Mouse (Mus musculus): Measurements from ENCODE around the gene Herc1. TPM values are rescaled to one million over a fixed set of nuclear protein-coding genes. Genes with fewer than 3 reads are reported as not detected.
A peak's percentile ranks its signal among the peaks of the same experiment; 100 is the strongest.

Gene Herc1
- polyA plus RNA-seq, 1 experiment from 2014 or later, result 20.7 TPM

DNA sequence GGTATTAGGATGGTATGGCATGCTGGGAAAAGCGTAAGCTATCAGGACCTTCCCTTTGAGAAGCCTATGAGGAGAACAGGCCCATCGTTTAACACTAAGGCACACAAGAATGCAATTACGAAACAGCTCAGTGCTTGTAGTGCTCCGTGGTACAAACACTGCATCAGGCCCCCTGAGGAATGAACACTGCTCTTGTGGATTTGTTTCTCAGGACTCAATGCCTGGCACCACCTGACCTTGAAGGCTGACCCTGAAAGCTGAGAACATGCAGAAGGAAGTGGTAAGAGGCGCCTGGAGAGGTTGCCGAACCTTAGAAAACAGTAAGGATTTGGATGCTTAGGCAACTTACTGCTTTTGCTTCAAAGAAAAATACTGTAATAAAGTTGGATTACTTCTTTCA is 20.8 kb upstream of the Herc1 start:
- H3K27ac ChIP-seq, result no peak overlapping the region
- H3K4me2 ChIP-seq, result no peak overlapping the region
- no peaks in the 10 kb centered on the region for H3K4me1 ChIP-seq
- no peak overlapping the region for H3K4me3 ChIP-seq (replicated peaks)
- no peaks in the 10 kb centered on the region for H3K36me3 ChIP-seq
- 51% methylated on average over 6 of the region's 6 CpGs for WGBS
- H3K9ac ChIP-seq, result no peak overlapping the region
- ATAC-seq (ENCODE audit: insufficient read depth, low FRiP score, low read depth), result no peak
- H3K27me3 ChIP-seq (replicated peaks), result no peaks in the 10 kb centered on the region
- H3K9me3 ChIP-seq, result no peaks in the 10 kb centered on the region

GRCm38 (mm10) chr9:66330437-66330836 is 19.8 kb upstream of the Herc1 start:
- 54% methylated on average over 3 of the region's 3 CpGs for WGBS
- Histone ChIP-seq H3K4me2 (no peak overlapping the region), H3K27me3 (replicated peaks) (no peaks in the 10 kb centered on the region), H3K4me1 (no peaks in the 10 kb centered on the region), H3K27ac (no peak overlapping the region), H3K9ac (no peak overlapping the region), H3K9me3 (no peaks in the 10 kb centered on the region), H3K36me3 (no peaks in the 10 kb centered on the region), H3K4me3 (replicated peaks) (no peak overlapping the region)
- no peak for ATAC-seq (ENCODE audit: insufficient read depth, low FRiP score, low read depth)

- no peaks in the 10 kb centered on the region for H3K9me3 ChIP-seq
- no peaks in the 10 kb centered on the region for H3K4me1 ChIP-seq
- no peaks in the 10 kb centered on the region for H3K36me3 ChIP-seq
- no peak overlapping the region for H3K4me2 ChIP-seq
- no peak overlapping the region for H3K9ac ChIP-seq
- no peak overlapping the region for H3K27ac ChIP-seq
- ATAC-seq (ENCODE audit: insufficient read depth, low FRiP score, low read depth), result no peak
- 55% methylated on average over 2 of the region's 2 CpGs for WGBS
- H3K4me3 ChIP-seq (replicated peaks), result no peak overlapping the region
- H3K27me3 ChIP-seq (replicated peaks), result no peaks in the 10 kb centered on the region
Observed at GRCm38 (mm10) chr9:66331548-66331947, 18.7 kb upstream of the Herc1 start.

GRCm38 (mm10) chr9:66332393-66332792 is 17.9 kb upstream of the Herc1 start:
- H3K9me3 ChIP-seq, result no peaks in the 10 kb centered on the region
- no peak for ATAC-seq (ENCODE audit: insufficient read depth, low FRiP score, low read depth)
- WGBS, result 75% methylated on average over 2 of the region's 2 CpGs

DNA sequence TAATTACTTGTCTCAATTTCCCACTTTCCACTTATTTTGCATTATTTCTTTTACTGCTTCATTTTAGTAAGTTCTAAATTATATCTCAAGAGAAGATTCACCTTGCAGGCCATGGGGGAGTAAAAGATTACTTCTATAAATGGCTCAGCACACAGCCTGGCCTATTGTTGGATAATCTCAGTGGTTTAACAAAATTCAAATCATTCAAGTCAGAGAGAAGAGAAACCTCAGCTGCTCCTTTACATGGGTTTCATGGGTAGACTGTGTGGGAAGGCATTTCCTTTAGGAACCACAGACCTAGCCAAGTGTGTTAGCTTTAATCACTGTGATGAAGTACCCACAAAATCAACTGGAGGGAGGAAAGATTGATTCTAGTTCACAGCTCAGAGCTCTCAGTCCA is 13.0 kb upstream of the Herc1 start:
- Histone ChIP-seq H3K9ac (no peak overlapping the region), H3K4me1 (no peaks in the 10 kb centered on the region), H3K4me2 (no peak overlapping the region), H3K27ac (no peak overlapping the region), H3K36me3 (no peaks in the 10 kb centered on the region), H3K9me3 (no peaks in the 10 kb centered on the region), H3K27me3 (replicated peaks) (no peaks in the 10 kb centered on the region), H3K4me3 (replicated peaks) (no peak overlapping the region)
- ATAC-seq (ENCODE audit: insufficient read depth, low FRiP score, low read depth), result no peak

More at GRCm38 (mm10) chr9:66332393-66332792, 17.9 kb upstream of the Herc1 start:
- Histone ChIP-seq H3K36me3 (no peaks in the 10 kb centered on the region), H3K4me2 (no peak overlapping the region), H3K27me3 (replicated peaks) (no peaks in the 10 kb centered on the region), H3K9ac (no peak overlapping the region), H3K27ac (no peak overlapping the region), H3K4me3 (replicated peaks) (no peak overlapping the region), H3K4me1 (no peaks in the 10 kb centered on the region)

- Histone ChIP-seq H3K4me1 (no peaks in the 10 kb centered on the region), H3K27me3 (replicated peaks) (no peaks in the 10 kb centered on the region), H3K4me2 (no peak overlapping the region), H3K9ac (no peak overlapping the region), H3K4me3 (replicated peaks) (no peak overlapping the region), H3K9me3 (no peaks in the 10 kb centered on the region), H3K27ac (no peak overlapping the region), H3K36me3 (no peaks in the 10 kb centered on the region)
- no peak for ATAC-seq (ENCODE audit: insufficient read depth, low FRiP score, low read depth)
- WGBS, result 55% methylated on average over 3 of the region's 3 CpGs
Observed at GRCm38 (mm10) chr9:66338005-66338782, 12.1 kb upstream of the Herc1 start.

GRCm38 (mm10) chr9:66339714-66340113 is 10.5 kb upstream of the Herc1 start:
- Histone ChIP-seq H3K9ac (no peak overlapping the region), H3K4me1 (no peaks in the 10 kb centered on the region), H3K27me3 (replicated peaks) (no peaks in the 10 kb centered on the region), H3K9me3 (no peaks in the 10 kb centered on the region), H3K4me2 (no peak overlapping the region), H3K4me3 (replicated peaks) (no peak overlapping the region), H3K36me3 (no peaks in the 10 kb centered on the region), H3K27ac (no peak overlapping the region)
- WGBS, result 41% methylated on average over 1 of the region's 1 CpGs
- ATAC-seq (ENCODE audit: insufficient read depth, low FRiP score, low read depth), result no peak

DNA sequence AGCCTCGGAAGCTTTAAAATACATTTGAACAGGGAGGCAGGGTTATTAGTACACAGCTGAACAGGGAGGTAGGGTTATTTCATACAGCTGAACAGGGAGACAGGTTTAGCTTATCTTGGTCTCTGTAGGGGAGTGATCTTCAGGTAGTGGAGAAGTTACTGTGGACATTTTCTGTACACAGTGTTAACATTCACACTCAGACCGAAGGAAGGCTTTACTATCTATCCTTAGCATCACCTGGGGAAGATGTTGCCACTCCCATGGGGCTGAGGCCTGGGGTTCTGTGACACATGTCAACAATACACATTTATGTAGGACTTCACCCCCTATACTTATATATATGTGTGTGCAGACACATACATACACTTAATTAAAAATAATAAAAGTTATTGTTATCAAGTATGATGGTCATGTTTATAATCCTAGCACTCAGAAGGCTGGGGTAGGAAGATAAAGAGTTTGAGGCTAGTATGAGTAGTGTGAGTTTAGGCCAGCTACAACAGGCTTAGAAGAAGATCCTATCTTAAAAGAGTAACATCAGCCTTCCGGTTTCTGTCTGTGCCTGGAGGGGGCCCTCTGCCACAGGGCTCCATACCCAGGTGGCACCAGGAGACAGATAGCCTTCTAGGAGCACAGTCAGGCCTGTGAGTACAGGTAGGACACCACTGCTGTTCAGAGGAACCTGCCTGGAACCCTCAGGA is 9.7 kb upstream of the Herc1 start:
- no peaks in the 10 kb centered on the region for H3K27me3 ChIP-seq (replicated peaks)
- no peak for ATAC-seq (ENCODE audit: insufficient read depth, low FRiP score, low read depth)
- no peak overlapping the region for H3K27ac ChIP-seq
- no peaks in the 10 kb centered on the region for H3K4me1 ChIP-seq
- H3K36me3 ChIP-seq, result no peaks in the 10 kb centered on the region
- no peaks in the 10 kb centered on the region for H3K9me3 ChIP-seq
- H3K4me3 ChIP-seq (replicated peaks), result no peak overlapping the region
- WGBS, result 77% methylated on average over 3 of the region's 3 CpGs
- no peak overlapping the region for H3K4me2 ChIP-seq
- H3K9ac ChIP-seq, result no peak overlapping the region

DNA sequence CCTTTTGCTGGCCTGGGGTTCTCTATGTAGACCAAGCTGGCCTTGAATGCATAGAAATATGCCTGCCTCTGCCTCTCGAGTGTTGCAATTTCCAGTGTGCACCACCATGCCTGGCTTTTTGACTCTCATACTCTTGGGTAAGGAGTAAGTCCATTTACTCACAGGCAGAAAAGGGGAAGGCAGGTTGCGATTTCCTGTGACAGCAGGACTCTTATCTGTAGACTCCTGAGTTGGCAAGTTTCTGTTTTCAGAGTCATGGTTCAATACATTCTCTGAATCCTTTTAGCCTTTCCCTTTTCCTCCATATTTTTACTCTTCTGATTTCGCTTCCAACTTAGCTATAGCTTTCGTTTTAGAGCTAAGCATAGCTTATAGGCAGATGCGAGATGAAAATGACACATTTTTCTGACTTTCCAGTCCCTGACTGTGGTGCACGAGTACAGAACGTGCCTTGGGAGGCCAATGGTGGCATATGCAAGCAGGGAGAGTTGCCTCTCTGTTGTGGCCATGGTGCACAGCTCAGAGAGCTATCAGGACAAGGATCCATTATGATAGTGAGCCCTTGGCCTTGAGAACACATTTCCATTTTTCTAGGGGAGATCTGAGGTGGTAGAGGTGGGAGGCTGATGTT is 2.7 kb upstream of the Herc1 start:
- 81% methylated on average over 7 of the region's 7 CpGs for WGBS
- no peaks in the 10 kb centered on the region for H3K9me3 ChIP-seq
- H3K4me2 ChIP-seq, result no peak overlapping the region
- H3K4me1 ChIP-seq, result 0 out of 2 replicates have a peak, but pooled peaks cover 9% of the 10 kb centered on the region
- H3K27ac ChIP-seq, result no peak overlapping the region
- no peak overlapping the region for H3K9ac ChIP-seq
- no peak for ATAC-seq (ENCODE audit: insufficient read depth, low FRiP score, low read depth)
- no peaks in the 10 kb centered on the region for H3K27me3 ChIP-seq (replicated peaks)
- H3K4me3 ChIP-seq (replicated peaks), result no peak overlapping the region
- no peaks in the 10 kb centered on the region for H3K36me3 ChIP-seq

DNA sequence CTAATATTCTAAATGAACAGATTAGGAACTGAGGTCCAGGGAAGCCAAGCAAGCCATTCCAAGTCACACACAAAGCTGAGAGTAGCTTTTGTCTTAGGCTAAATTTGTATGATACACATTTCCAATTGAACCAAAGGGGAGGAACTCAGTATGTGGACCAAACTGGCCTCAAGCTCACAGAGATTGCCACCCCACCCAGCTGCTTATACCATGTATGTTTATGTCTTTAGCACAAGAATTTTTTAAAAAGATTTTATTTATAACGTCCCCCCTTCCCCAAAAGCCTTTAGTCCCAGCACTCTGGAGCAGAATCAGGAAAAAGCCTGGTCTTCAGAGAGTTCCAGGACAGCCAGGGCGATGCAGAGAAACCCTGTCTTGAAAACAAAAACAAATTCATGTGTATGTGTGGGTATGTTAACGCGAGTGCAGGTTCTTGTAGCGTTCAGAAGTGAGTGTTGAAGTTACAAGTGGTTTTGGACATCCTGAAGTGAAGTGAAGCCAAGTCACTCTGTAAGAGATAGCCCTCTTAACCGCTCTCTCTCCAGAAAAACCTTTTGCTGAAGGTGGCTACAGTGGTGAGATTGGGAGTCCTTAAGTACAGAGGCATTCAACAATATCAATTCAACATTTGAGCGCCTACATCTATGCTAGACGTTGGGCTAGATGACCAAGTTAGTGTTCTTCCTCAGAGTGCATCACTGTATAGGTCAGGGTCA is 948 bp upstream of the Herc1 start:
- Histone ChIP-seq H3K27me3 (replicated peaks) (no peaks in the 10 kb centered on the region), H3K4me2 (peak overlapping the region; percentile 90), H3K4me1 (0 out of 2 replicates have a peak, but pooled peaks cover 9% of the 10 kb centered on the region), H3K9ac (peak overlapping the region; percentile 60; the same call in 1 of the 2 replicates), H3K36me3 (no peaks in the 10 kb centered on the region), H3K4me3 (replicated peaks) (peak overlapping the region; percentile 79), H3K9me3 (no peaks in the 10 kb centered on the region), H3K27ac (no peak overlapping the region; the same call in 1 of the 2 replicates)
- WGBS, result 36% methylated on average over 8 of the region's 8 CpGs
- peak; percentile 14; the same call in 1 of the 2 replicates for ATAC-seq (ENCODE audit: insufficient read depth, low FRiP score, low read depth)

- Histone ChIP-seq H3K27ac (peak overlapping the region; percentile 97), H3K4me2 (peak overlapping the region; percentile 90), H3K9me3 (no peaks in the 10 kb centered on the region), H3K9ac (peak overlapping the region; percentile 94), H3K4me3 (replicated peaks) (peak overlapping the region; percentile 79), H3K36me3 (no peaks in the 10 kb centered on the region), H3K27me3 (replicated peaks) (no peaks in the 10 kb centered on the region), H3K4me1 (0 out of 2 replicates have a peak, but pooled peaks cover 9% of the 10 kb centered on the region)
- peak; percentile 30 for ATAC-seq (ENCODE audit: insufficient read depth, low FRiP score, low read depth)
- 1% methylated on average over 32 of the region's 32 CpGs for WGBS
Observed at GRCm38 (mm10) chr9:66350788-66351430, 659 bp downstream of the Herc1 start.

Measured in stomach, embryonic 15.5 days (tissue).